Mouse (Mus musculus) heart, postnatal 36 days (tissue): ENCODE results near the gene Pip5k1b. TPM values are rescaled to one million over a fixed set of nuclear protein-coding genes. Genes with fewer than 3 reads are reported as not detected.
A peak's percentile ranks its signal among the peaks of the same experiment; 100 is the strongest.

Experiments used
- DNase-seq, 2 experiments: peaks; one replicate each; pipeline ENCODE4 v3.0.0; 2021 to 2022
- intact Hi-C: fragments of 180-260 bp; cut with DNase I; formaldehyde crosslinking; loops from one replicate; pipeline ENCODE4 v1.15.1; 2025
- total RNA-seq, 2 experiments: library from RNA; stranded (reverse); gene quantifications; 2 replicates each; pipeline ENCODE4 v1.2.3; 2021

Pip5k1b gene
- total RNA-seq, 2 experiments from 2014 or later, result 22.1 to 27.5 TPM

- DNase-seq, result no peak
- intact Hi-C loops, result no loop called here
Measured at GRCm38 (mm10) chr19:24362626-24363321, 192.9 kb downstream of the Pip5k1b start.

- DNase-seq, result no peak
- intact Hi-C loops, result no loop called here
Measured at GRCm38 (mm10) chr19:24359270-24359669, 196.4 kb downstream of the Pip5k1b start.

- DNase-seq, result no peak
- intact Hi-C loops, result no loop called here
Measured at GRCm38 (mm10) chr19:24352298-24352959, 203.2 kb downstream of the Pip5k1b start.

- DNase-seq, result no peak
- intact Hi-C loops, result no loop called here
Measured at GRCm38 (mm10) chr19:24344501-24344900, 211.2 kb downstream of the Pip5k1b start.

- intact Hi-C loops, result no loop called here
- no peak for DNase-seq
Measured at GRCm38 (mm10) chr19:24342786-24343185, 212.9 kb downstream of the Pip5k1b start.

- DNase-seq, result no peak
- intact Hi-C loops, result no loop called here
Measured at GRCm38 (mm10) chr19:24336370-24337076, 219.1 kb downstream of the Pip5k1b start.

- no peak for DNase-seq
- intact Hi-C loops, result no loop called here
Measured at GRCm38 (mm10) chr19:24335611-24336343, 219.9 kb downstream of the Pip5k1b start.

- intact Hi-C loops, result no loop called here
- DNase-seq, result peak; percentile 27 to 29
Measured at GRCm38 (mm10) chr19:24332956-24333355, 222.7 kb downstream of the Pip5k1b start.

GRCm38 (mm10) chr19:24331274-24331673 lies 224.4 kb downstream of the Pip5k1b start:
- no peak for DNase-seq
- intact Hi-C loops, result no loop called here

- intact Hi-C loops, result no loop called here
- DNase-seq, result no peak
Measured at GRCm38 (mm10) chr19:24330366-24330765, 225.3 kb downstream of the Pip5k1b start.

GRCm38 (mm10) chr19:24327921-24328320 lies 227.8 kb downstream of the Pip5k1b start:
- intact Hi-C loops, result no loop called here

GRCm38 (mm10) chr19:24326969-24327368 lies 228.7 kb downstream of the Pip5k1b start:
- intact Hi-C loops, result no loop called here
- no peak for DNase-seq

More at GRCm38 (mm10) chr19:24327921-24328320, 227.8 kb downstream of the Pip5k1b start:
- no peak for DNase-seq

GRCm38 (mm10) chr19:24325692-24326091 lies 230.0 kb downstream of the Pip5k1b start:
- intact Hi-C loops, result no loop called here
- DNase-seq, result no peak

- DNase-seq, result no peak
- intact Hi-C loops, result no loop called here
Measured at GRCm38 (mm10) chr19:24323841-24324613, 231.6 kb downstream of the Pip5k1b start.

- DNase-seq, result peak in 1 of 2 experiments; percentile 24
- intact Hi-C loops, result no loop called here
Measured at GRCm38 (mm10) chr19:24321900-24322311, 233.8 kb downstream of the Pip5k1b start.

- DNase-seq, result no peak
- intact Hi-C loops, result no loop called here
Measured at GRCm38 (mm10) chr19:24321211-24321899, 234.3 kb downstream of the Pip5k1b start.

GRCm38 (mm10) chr19:24318172-24318571 lies 237.5 kb downstream of the Pip5k1b start:
- no peak for DNase-seq
- intact Hi-C loops, result no loop called here

- intact Hi-C loops, result no loop called here
Measured at GRCm38 (mm10) chr19:24317731-24318130, 237.9 kb downstream of the Pip5k1b start.

GRCm38 (mm10) chr19:24317038-24317591 lies 238.6 kb downstream of the Pip5k1b start:
- no peak for DNase-seq
- intact Hi-C loops, result no loop called here

More at GRCm38 (mm10) chr19:24317731-24318130, 237.9 kb downstream of the Pip5k1b start:
- DNase-seq, result no peak
